Mouse (Mus musculus) midbrain, embryonic 13.5 days (tissue): Measurements from ENCODE around the gene Eda. TPM values are rescaled to one million over a fixed set of nuclear protein-coding genes. Genes with fewer than 3 reads are reported as not detected.

Source experiments
- ATAC-seq: fragments of 200-750 bp; cut with Nextera tagmentation; 2 replicates; pipeline ENCODE4 v1.8.0; 2017; ENCODE audit warnings: mild to moderate bottlenecking, moderate TSS enrichment, moderate library complexity
- H3K27ac ChIP-seq: fragments of 300-500 bp; sonication (generic); 2 replicates; pipeline ENCODE4 v1.5.1; 2015; ENCODE audit warnings: inconsistent platforms, mild to moderate bottlenecking, moderate library complexity
- H3K27me3 ChIP-seq: fragments of 300-500 bp; sonication (generic); 2 replicates; pipeline ENCODE4 v1.6.1; 2015; ENCODE audit warnings: mild to moderate bottlenecking, inconsistent platforms
- H3K36me3 ChIP-seq: fragments of 300-500 bp; sonication (generic); 2 replicates; pipeline ENCODE4 v1.6.1; 2015; ENCODE audit warnings: mild to moderate bottlenecking, inconsistent platforms
- H3K4me1 ChIP-seq: fragments of 300-500 bp; sonication (generic); replicated peaks from 2 replicates; pipeline ENCODE4 v1.6.1; 2015; ENCODE audit warnings: inconsistent platforms
- H3K4me2 ChIP-seq: fragments of 300-500 bp; sonication (generic); replicated peaks from 2 replicates; pipeline ENCODE4 v1.6.1; 2015; ENCODE audit warnings: moderate library complexity, mild to moderate bottlenecking, inconsistent platforms
- H3K4me3 ChIP-seq: fragments of 300-500 bp; sonication (generic); replicated peaks from 2 replicates; pipeline ENCODE4 v1.5.1; 2015; ENCODE audit warnings: mild to moderate bottlenecking, inconsistent platforms
- H3K9ac ChIP-seq: fragments of 300-500 bp; sonication (generic); replicated peaks from 2 replicates; pipeline ENCODE4 v1.6.1; 2015; ENCODE audit warnings: mild to moderate bottlenecking, inconsistent platforms
- H3K9me3 ChIP-seq: fragments of 300-500 bp; sonication (generic); 2 replicates; pipeline ENCODE4 v1.6.1; 2016; ENCODE audit warnings: mild to moderate bottlenecking, inconsistent platforms
- WGBS: fragments of 180-500 bp; shearing (Covaris S2); methylation state at CpG from one replicate; pipeline ENCODE4 v1.1.7; 2015; 5-methylcytosine and 5-hydroxymethylcytosine counted together
- polyA plus RNA-seq: library from polyadenylated mRNA; unstranded; fragments of >200 nt; fragmentation: Nextera tagmentation; extraction: Ambion mirVana; gene quantifications from 2 replicates; pipeline ENCODE4 v1.2.1, GENCODE M21; 2015

Gene Eda
- 1.3 and 2.0 TPM in 2 replicates for polyA plus RNA-seq

GRCm38 (mm10) chrX:99975250-99975984, at the start of gene Eda:
Gene Eda, plus strand, starts transcription at chrX:99975606.
- peaks cover 4% of the 10 kb centered on the region; the same call in 1 of the 2 replicates for H3K4me1 ChIP-seq
- WGBS, result 8% methylated on average over 41 of the region's 49 CpGs
- peak within 1 kb of the TSS; percentile 83 for H3K4me2 ChIP-seq
- H3K4me3 ChIP-seq, result peak within 1 kb of the TSS; percentile 54
- peak within 1 kb of the TSS; percentile 64 for H3K9ac ChIP-seq
- no peaks in the 10 kb centered on the region for H3K9me3 ChIP-seq
- H3K27me3 ChIP-seq, result peaks cover 32% of the 10 kb centered on the region; the same call in 1 of the 2 replicates
- no peaks in the 10 kb centered on the region for H3K36me3 ChIP-seq
- peak; percentile 96 for ATAC-seq
- no peak within 1 kb of the TSS for H3K27ac ChIP-seq

- Histone ChIP-seq H3K4me2 (no peak overlapping the region), H3K9me3 (no peaks in the 10 kb centered on the region), H3K9ac (no peak overlapping the region), H3K36me3 (no peaks in the 10 kb centered on the region), H3K27me3 (peaks cover 3% of the 10 kb centered on the region; the same call in 1 of the 2 replicates), H3K4me3 (no peak overlapping the region), H3K4me1 (no peaks in the 10 kb centered on the region), H3K27ac (no peak overlapping the region)
- 74% methylated on average over 4 of the region's 4 CpGs for WGBS
- ATAC-seq, result no peak
Measured at GRCm38 (mm10) chrX:99961002-99961401, 14.4 kb upstream of the Eda start.

GRCm38 (mm10) chrX:99970111-99970510, 5.3 kb upstream of the Eda start:
- no peak for ATAC-seq
- peaks cover 12% of the 10 kb centered on the region; the same call in 1 of the 2 replicates for H3K27me3 ChIP-seq
- no peaks in the 10 kb centered on the region for H3K36me3 ChIP-seq
- WGBS, result 78% methylated on average over 1 of the region's 1 CpGs
- no peaks in the 10 kb centered on the region for H3K4me1 ChIP-seq
- H3K9me3 ChIP-seq, result no peaks in the 10 kb centered on the region
- H3K27ac ChIP-seq, result no peak overlapping the region
- H3K9ac ChIP-seq, result no peak overlapping the region
- no peak overlapping the region for H3K4me3 ChIP-seq
- no peak overlapping the region for H3K4me2 ChIP-seq

GRCm38 (mm10) chrX:99974381-99974780, 1.0 kb upstream of the Eda start:
- Histone ChIP-seq H3K4me3 (no peak overlapping the region), H3K27me3 (peaks cover 32% of the 10 kb centered on the region; the same call in 1 of the 2 replicates), H3K27ac (no peak overlapping the region), H3K4me2 (no peak overlapping the region), H3K36me3 (no peaks in the 10 kb centered on the region), H3K4me1 (peaks cover 4% of the 10 kb centered on the region; the same call in 1 of the 2 replicates), H3K9ac (no peak overlapping the region), H3K9me3 (no peaks in the 10 kb centered on the region)
- WGBS, result 58% methylated on average over 3 of the region's 3 CpGs
- ATAC-seq, result no peak

GRCm38 (mm10) chrX:99974803-99975202, 603 bp upstream of the Eda start:
- Histone ChIP-seq H3K9me3 (no peaks in the 10 kb centered on the region), H3K4me1 (peaks cover 4% of the 10 kb centered on the region; the same call in 1 of the 2 replicates), H3K4me2 (peak overlapping the region; percentile 83), H3K27ac (no peak overlapping the region), H3K4me3 (peak overlapping the region; percentile 54), H3K27me3 (peaks cover 32% of the 10 kb centered on the region; the same call in 1 of the 2 replicates), H3K9ac (no peak overlapping the region), H3K36me3 (no peaks in the 10 kb centered on the region)
- peak; percentile 15 for ATAC-seq
- 31% methylated on average over 5 of the region's 5 CpGs for WGBS

- no peak overlapping the region for H3K27ac ChIP-seq
- no peaks in the 10 kb centered on the region for H3K9me3 ChIP-seq
- 18% methylated on average over 48 of the region's 48 CpGs for WGBS
- H3K4me2 ChIP-seq, result peak overlapping the region; percentile 83
- peak overlapping the region; percentile 64 for H3K9ac ChIP-seq
- H3K27me3 ChIP-seq, result peaks cover 32% of the 10 kb centered on the region; the same call in 1 of the 2 replicates
- H3K4me1 ChIP-seq, result peaks cover 4% of the 10 kb centered on the region; the same call in 1 of the 2 replicates
- ATAC-seq, result peak; percentile 34
- H3K36me3 ChIP-seq, result no peaks in the 10 kb centered on the region
- H3K4me3 ChIP-seq, result peak overlapping the region; percentile 54
Measured at GRCm38 (mm10) chrX:99975985-99976924, 849 bp downstream of the Eda start.

- peaks cover 28% of the 10 kb centered on the region; the same call in 1 of the 2 replicates for H3K27me3 ChIP-seq
- no peak overlapping the region for H3K9ac ChIP-seq
- no peaks in the 10 kb centered on the region for H3K36me3 ChIP-seq
- no peaks in the 10 kb centered on the region for H3K9me3 ChIP-seq
- H3K4me3 ChIP-seq, result no peak overlapping the region
- 77% methylated on average over 2 of the region's 2 CpGs for WGBS
- no peak overlapping the region for H3K27ac ChIP-seq
- H3K4me1 ChIP-seq, result peaks cover 4% of the 10 kb centered on the region; the same call in 1 of the 2 replicates
- ATAC-seq, result no peak
- H3K4me2 ChIP-seq, result no peak overlapping the region
Measured at GRCm38 (mm10) chrX:99978354-99978753, 2.9 kb downstream of the Eda start.

- H3K27me3 ChIP-seq, result no peaks in the 10 kb centered on the region; the same call in 1 of the 2 replicates
- H3K9ac ChIP-seq, result no peak overlapping the region
- no peak overlapping the region for H3K27ac ChIP-seq
- no peak overlapping the region for H3K4me2 ChIP-seq
- 97% methylated on average over 1 of the region's 1 CpGs for WGBS
- H3K9me3 ChIP-seq, result no peaks in the 10 kb centered on the region
- H3K36me3 ChIP-seq, result no peaks in the 10 kb centered on the region
- no peaks in the 10 kb centered on the region for H3K4me1 ChIP-seq
- ATAC-seq, result no peak
- no peak overlapping the region for H3K4me3 ChIP-seq
Measured at GRCm38 (mm10) chrX:99993434-99993833, 18.0 kb downstream of the Eda start.

GRCm38 (mm10) chrX:99999342-99999741, 23.9 kb downstream of the Eda start:
- no peak for ATAC-seq
- H3K36me3 ChIP-seq, result no peaks in the 10 kb centered on the region
- no peak overlapping the region for H3K27ac ChIP-seq
- 90% methylated on average over 2 of the region's 2 CpGs for WGBS
- H3K9ac ChIP-seq, result no peak overlapping the region
- H3K27me3 ChIP-seq, result no peaks in the 10 kb centered on the region; the same call in 1 of the 2 replicates
- no peaks in the 10 kb centered on the region for H3K9me3 ChIP-seq
- H3K4me3 ChIP-seq, result no peak overlapping the region
- no peak overlapping the region for H3K4me2 ChIP-seq
- H3K4me1 ChIP-seq, result no peaks in the 10 kb centered on the region

GRCm38 (mm10) chrX:100118362-100118761, 143.0 kb downstream of the Eda start:
- WGBS, result 43% methylated on average over 1 of the region's 1 CpGs
- H3K4me1 ChIP-seq, result no peaks in the 10 kb centered on the region
- no peak for ATAC-seq
- H3K9me3 ChIP-seq, result no peaks in the 10 kb centered on the region
- peaks cover 7% of the 10 kb centered on the region; the same call in 1 of the 2 replicates for H3K27me3 ChIP-seq
- no peak overlapping the region for H3K4me2 ChIP-seq
- H3K36me3 ChIP-seq, result no peaks in the 10 kb centered on the region
- H3K27ac ChIP-seq, result no peak overlapping the region
- H3K4me3 ChIP-seq, result no peak overlapping the region
- H3K9ac ChIP-seq, result no peak overlapping the region

- H3K27ac ChIP-seq, result no peak overlapping the region
- H3K4me3 ChIP-seq, result no peak overlapping the region
- WGBS, result 32% methylated on average over 2 of the region's 2 CpGs
- no peaks in the 10 kb centered on the region for H3K4me1 ChIP-seq
- 0 out of 2 replicates have a peak, but pooled peaks cover 6% of the 10 kb centered on the region for H3K27me3 ChIP-seq
- no peak for ATAC-seq
- no peaks in the 10 kb centered on the region for H3K36me3 ChIP-seq
- no peak overlapping the region for H3K9ac ChIP-seq
- no peak overlapping the region for H3K4me2 ChIP-seq
- H3K9me3 ChIP-seq, result no peaks in the 10 kb centered on the region
Measured at GRCm38 (mm10) chrX:100195286-100195685, 219.9 kb downstream of the Eda start.

GRCm38 (mm10) chrX:100313652-100314051, 338.2 kb downstream of the Eda start:
- Histone ChIP-seq H3K4me1 (no peaks in the 10 kb centered on the region), H3K4me2 (no peak overlapping the region), H3K4me3 (no peak overlapping the region), H3K27me3 (peaks cover under 1% of the 10 kb centered on the region; the same call in 1 of the 2 replicates), H3K27ac (no peak overlapping the region), H3K9me3 (no peaks in the 10 kb centered on the region), H3K9ac (no peak overlapping the region), H3K36me3 (no peaks in the 10 kb centered on the region)
- ATAC-seq, result no peak
